Mouse (Mus musculus) naive thymus-derived CD4-positive, alpha-beta T cell, adult 2 months (primary cell): ENCODE measurements around the gene Prss33.
A peak's percentile ranks its signal among the peaks of the same experiment; 100 is the strongest.

ENCODE experiments used
- DNase-seq: peaks from one replicate; pipeline ENCODE4 v3.0.0-alpha.2; 2011; ENCODE audit warnings: low read depth

Gene Prss33

DNA sequence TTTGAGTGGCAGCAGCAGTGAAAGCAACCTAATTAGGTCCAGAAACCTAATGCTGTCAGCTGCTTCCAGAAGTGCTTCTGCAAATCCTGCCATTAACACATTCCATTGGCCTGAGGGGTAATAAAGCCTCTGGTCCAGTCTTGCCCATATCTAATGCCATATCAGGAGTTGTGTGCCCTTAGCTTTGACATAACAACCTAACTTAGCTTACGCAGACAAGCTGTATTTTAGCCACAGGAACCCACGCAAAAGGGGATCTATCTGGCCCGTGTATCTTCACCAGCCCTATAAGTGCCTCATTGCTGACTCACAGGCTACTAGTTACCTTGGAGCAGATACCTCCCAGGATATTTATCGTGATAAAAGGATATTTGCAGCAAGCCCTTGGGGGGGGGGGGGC lies 10.3 kb downstream of the Prss33 start:
- DNase-seq, result no peak

DNA sequence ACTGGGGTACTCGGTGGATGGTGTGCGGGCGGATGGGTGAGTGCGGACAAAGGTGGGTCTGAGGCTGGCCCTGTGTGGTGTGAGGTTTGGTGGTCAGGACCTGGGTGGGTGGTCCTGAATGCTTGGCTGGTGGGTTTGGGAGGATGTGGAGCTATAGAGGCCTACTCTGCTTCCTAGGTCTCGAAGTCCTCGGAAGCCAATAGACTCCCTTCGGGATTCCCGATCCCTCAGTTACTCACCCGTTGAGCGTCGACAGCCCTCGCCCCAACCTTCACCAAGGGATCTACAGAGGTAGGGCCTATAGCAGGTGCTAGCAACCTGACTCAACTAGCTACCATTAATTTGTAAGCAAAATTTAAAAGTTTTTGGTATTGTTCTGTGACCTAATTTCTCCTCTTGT lies 12.2 kb downstream of the Prss33 start:
- DNase-seq, result no peak

DNA sequence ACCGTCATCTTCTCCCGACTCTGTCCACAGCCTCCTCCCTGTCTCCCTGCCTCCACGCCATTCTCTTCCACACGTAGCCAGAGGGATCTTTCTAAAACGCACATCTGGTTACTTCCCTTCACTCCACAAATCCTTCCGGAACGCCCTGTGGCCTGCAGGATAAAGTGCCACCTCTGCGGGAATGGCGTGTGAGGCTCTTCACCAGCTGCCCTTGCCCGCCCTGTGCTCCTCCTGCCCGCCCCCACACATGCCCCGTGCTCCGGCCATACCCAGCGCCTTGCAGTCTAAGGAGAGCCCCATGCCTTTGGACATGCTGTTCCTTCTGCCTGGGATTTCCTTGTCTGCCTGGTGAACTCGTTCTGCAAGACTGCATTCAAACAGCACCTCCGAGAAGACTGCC lies 12.8 kb downstream of the Prss33 start:
- no peak for DNase-seq

DNA sequence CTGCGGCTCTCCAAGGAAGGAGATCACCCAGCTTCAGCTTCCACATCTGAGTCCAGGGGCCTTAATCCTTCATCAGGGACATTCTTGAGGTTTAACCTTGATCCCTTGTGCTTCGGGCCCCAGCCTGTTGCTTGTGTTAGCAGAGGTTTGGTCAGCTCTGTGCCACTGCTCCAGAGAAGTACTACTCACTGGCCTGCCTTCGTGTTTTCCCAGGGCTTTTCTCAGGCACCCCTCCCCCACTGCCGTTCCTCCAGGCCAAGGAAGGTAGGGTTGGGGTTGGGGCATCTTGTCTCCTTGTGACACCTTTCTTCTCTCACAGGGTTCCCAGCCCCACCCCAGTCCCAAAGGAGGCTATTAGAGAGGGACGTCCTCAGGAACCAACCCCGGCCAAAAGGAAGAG lies 13.8 kb downstream of the Prss33 start:
- no peak for DNase-seq

DNA sequence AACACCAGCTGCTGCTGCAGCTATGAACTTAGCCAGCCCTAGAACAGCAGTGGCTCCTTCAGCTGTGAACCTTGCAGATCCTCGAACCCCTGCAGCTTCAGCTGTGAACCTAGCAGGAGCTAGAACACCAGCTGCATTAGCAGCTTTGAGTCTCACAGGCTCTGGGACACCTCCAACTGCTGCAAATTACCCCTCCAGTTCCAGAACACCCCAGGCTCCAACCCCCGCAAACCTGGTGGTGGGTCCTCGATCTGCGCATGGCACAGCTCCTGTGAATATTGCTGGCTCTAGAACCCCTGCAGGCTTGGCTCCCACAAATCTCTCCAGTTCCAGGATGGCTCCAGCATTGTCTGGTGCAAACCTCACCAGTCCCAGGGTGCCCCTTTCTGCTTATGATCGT lies 15.1 kb downstream of the Prss33 start:
- no peak for DNase-seq

DNA sequence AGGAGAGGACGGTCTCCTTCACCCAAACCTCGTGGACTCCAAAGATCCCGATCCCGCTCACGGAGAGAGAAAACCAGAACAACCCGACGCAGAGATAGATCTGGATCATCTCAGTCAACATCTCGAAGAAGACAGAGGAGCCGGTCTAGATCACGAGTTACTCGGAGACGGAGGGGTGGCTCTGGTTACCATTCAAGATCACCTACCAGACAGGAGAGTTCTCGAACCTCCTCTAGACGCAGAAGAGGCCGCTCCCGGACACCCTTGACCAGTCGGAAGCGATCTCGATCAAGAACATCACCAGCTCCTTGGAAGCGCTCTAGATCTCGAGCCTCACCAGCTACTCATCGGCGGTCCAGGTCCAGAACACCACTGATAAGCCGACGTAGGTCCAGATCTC lies 16.6 kb downstream of the Prss33 start:
- no peak for DNase-seq

DNA sequence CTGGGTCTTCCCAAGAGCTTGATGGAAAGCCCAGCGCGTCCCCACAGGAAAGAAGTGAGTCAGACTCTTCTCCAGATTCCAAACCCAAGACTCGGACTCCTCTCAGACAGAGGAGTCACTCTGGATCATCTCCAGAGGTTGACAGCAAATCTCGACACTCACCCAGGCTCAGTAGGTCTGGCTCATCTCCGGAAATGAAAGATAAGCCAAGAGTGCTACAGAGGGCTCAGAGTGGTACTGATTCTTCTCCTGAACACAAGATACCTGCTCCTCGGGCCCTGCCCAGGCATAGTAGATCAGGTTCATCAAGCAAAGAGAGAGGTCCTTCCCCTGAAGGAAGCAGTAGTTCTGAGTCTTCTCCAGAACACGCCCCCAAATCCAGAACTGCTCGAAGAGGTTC lies 17.3 kb downstream of the Prss33 start:
- DNase-seq, result no peak

DNA sequence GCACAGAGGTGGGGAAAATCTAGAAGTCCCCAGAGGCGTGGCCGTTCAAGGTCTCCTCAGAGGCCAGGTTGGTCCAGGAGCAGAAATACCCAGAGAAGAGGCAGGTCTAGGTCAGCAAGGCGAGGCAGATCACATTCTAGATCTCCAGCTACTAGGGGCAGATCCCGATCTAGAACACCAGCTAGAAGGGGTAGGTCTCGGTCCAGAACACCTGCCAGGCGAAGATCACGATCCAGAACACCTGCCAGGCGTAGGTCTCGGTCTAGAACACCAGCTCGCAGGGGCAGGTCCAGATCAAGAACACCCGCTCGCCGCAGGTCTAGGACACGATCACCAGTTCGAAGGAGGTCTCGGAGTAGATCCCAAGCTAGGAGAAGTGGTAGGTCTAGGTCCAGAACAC lies 20.2 kb downstream of the Prss33 start:
- no peak for DNase-seq

DNA sequence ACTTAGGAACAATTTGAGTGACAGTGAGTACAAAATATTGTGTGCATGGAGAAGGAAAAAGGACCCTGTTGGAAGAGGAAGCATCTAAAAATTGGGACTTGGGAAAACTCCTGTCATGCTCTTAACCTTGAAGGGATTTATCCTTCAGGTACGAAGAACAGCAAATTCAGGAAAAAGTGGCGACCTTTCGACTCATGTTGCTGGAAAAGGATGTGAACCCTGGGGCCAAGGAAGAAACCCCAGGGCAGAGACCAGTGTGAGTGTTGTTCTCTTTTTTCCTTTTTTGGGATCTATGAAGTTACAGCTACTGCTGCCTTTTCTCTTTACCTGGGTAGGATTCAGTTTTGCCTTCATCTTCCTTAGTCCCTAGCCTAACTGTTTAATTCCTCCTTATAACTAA lies 27.9 kb downstream of the Prss33 start:
- no peak for DNase-seq

DNA sequence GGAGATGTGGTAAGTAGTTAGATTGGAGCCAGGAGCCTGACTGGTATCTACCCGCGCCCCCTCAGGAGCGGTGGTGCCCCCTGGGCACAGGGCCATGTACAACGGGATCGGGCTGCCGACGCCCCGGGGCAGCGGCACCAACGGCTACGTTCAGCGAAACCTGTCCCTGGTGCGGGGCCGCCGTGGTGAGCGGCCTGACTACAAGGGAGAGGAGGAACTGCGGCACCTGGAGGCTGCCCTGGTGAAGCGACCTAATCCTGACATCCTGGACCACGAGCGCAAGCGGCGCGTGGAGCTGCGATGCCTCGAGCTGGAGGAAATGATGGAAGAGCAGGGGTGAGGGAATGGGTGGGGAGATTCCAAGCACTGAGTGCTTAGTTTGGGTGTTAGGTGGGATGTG lies 29.0 kb downstream of the Prss33 start:
- DNase-seq, result peak; percentile 56

DNA sequence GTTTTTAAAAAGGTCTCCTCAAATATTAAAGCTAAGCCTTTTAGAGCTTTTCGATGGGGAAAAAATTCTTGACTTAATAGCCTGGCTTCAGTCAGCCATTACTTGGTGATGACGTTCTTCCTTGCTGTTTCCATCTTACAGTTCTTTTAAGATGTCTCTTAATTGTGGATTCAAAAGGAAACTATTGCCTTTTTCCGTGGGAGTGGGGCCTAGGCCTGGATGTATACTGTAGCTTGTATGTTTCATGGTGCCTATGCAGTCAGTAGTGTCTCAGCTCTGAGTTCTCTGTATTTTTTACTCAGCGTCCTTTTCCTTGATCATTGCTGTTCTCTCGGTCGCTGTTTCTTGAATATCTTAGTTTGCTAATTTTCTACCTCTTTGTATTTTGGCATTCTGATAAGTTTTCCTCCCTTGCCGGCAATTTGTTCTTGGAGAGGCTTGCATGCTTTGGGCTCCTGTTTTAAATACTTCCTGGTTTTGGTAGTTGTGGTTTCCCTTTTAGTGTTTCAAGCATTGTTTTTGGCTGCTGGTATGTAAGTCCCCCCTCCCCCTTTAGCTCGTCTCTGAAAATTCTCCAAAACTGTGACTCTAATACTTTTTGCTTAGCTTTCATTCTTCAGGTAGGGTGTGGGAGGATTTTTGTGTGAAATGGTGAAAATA lies 31.3 kb downstream of the Prss33 start:
- DNase-seq, result peak; percentile 65

DNA sequence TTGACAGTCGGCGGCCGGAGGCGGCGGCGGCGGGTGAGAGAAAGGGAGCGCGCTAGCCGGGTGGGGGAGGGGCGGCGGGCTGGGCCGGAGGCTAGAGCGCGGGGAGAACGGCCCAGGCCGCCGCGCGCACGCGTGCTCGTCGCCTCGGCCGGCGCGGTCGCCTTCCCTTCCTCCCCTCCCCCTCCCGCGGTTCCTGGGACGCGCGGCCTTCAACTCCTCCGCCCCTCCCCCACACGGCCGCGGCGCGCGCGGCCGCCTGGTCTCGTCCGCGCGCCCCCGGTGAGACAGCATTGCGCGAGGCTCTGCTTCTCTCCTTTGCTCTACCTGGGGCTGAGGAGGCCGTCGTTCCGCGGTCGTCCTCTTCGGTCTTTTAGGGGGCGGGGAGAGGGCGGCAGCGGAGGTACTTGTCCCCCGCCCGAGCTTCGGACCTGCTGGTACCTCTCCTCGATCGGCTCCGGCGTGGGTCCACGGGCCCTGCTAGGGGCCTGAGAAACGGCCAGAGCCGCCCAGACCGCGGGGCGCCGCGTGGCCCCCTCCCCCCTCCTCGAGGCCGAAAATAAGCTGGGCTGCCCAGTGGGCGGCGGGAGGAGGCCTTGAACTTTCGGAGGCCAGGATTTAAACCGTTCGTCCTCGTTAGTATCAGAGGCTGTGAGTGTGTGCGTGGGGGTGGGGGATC lies 32.4 kb downstream of the Prss33 start:
- DNase-seq, result peak; percentile 84

DNA sequence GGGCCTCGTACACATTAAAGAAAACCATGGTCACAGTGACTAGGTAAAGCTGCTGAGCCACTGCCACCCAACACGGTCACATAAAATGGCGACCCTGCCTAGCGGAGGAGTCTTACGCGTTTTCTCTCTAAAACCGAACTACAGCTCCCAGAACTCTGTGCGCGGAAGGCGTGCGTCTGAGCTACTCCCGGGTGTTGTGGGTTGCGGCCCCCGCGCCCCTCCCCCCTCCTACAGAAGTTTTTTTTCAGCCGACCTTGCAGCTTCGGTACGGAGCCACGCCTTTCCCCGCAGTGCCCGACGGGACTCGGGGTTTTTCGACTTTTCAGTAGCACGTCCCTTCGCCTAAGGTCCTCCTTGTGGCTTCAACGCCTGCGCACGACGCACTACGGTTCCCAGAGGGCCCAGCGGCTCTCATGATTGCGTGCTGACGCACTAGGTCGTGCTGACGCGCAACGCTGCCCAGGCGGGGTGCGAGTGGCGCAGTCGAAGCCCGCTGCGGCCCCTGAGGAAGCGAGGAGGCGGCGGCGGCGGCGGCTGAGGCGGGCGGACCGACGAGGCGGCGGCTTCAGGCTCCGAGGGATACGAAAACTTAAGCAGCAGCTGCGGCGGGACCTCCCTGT lies 33.0 kb downstream of the Prss33 start:
- peak; percentile 99 for DNase-seq

DNA sequence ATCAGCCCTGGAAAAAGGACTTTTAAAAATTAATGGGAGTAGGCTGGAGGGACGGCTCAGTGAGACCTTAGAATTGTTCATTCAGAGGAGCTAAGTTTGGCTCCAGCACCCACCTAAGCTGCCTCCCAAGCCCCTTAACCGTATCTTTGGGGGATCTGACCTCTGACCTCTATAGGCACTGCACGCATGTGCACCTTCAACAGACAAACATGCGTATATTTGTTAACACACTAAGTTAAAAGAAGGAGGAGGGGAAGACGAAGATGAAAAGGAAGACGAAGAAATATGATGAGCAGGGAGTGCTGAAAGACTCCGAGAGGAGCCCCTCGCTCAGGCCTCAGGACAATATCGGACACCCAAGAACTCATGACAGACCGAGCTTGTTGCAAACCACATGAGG lies 34.2 kb downstream of the Prss33 start:
- DNase-seq, result no peak

DNA sequence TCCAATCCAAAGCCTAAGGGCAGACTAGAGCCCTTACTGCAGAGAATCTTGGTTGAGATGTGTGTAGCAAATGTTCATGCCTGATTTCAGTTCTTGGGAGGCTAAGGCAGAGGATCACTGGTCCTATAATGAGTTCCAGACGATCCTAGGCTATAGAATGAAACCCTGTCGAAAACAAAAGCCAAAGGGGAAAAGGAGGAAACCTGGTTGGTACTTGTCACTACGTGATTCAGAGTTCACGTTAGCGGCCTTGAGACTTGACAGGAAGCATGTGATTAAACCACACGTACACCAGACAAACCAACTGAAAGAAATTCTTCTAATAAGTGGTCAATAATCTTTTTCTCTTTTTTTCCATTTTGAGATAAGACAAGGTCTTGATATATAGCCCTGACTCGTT lies 38.5 kb downstream of the Prss33 start:
- peak; percentile 67 for DNase-seq

DNA sequence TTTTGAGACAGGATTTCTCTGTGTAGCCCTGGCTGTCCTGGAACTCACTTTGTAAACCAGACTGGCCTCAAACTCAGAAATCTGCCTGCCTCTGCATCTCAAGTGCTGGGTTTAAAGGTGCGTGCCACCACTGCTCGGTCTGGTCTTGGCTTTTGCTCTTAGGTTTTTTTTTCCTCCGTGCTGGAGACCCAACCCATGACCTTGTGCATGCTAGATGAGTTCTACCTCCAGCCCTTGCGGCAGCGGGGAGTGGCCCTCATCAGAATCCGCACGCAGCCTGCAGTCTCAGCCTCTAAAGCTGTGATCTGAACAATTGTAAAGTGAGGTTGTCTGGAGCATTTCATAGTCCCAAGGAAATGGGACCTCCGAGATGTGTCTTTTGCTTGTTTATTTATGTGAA lies 40.5 kb downstream of the Prss33 start:
- no peak for DNase-seq

DNA sequence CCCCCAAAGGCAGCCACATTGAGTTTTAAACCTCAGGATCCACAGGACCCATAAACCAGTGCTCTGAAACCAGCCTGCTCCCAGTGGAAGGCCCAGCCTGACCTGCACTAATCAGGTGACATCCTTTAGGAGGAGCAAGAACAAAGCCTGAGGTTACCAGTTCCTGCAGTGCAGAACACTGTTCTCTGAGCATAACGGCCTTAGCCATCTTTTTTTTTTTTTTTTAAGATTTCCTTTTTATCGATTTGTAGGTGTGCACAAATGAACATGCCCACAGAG lies 44.8 kb downstream of the Prss33 start:
- no peak for DNase-seq

DNA sequence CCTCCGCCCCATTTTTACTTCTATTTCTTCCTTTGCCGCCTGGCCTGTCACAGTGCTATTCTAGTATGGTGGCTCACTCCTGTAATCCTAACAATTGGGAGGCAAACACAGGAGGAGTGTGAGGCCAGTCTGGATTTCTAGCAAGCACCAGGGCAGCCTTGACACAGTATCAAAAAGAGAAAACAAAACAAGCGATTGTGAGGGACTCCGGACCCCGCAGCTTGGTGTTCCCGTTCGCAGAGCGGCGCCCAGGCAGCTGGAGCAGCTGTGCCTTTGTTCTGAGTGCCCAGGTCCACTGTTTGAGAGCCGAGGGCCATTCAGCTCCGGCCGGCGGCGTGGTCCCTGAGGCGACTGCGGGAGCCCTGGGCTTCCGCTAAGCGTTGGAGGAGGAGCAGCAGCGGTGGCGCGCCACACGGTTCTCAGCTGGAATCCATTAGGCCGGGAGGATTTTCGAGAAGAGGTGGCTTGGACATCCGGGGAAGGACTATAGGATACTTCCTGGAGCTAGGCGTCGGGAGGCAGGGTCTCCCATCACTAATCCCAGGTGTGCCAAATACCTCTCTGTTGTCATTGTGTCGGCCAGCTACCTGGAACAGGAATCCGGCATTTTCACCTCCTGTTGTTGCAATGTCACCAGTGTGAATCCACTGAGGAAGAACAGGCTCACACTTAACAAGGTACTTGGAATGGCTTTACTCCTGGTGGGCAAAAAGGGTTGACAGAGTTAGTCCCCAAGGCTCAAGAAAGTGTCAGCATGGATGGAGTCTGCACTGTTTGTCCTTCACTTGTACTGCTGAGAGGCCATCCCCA lies 45.4 kb downstream of the Prss33 start, which contains the start of gene Srrm2:
TSS of gene Srrm2 (plus strand) at position 264 of the 810 bp plus-strand sequence.
- DNase-seq, result peak; percentile 65

DNA sequence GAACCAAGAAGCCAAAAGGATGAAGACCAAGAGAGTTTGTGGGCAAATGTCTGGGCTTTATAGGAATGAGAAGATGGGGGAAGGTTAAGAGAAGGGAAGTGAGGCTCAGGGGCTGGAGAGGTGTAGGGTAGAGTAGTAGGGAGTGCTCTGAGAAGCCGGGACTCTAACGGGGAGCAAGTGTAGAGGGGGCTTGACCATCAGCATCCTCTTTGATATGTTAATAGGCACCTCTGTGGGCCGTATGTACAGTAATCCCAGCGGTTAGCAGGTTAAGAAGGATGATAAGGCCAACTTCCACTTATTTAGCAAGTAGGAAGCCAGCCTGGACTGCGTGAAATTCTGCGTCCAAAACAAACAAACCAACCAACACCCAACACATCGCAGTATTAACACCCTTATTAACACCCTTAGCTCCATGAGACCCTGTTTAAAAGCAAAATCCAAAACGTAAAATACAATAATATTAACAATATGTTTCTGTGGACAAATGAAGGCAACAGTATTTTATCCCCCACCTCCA lies 46.0 kb downstream of the Prss33 start:
- peak; percentile 22 for DNase-seq

DNA sequence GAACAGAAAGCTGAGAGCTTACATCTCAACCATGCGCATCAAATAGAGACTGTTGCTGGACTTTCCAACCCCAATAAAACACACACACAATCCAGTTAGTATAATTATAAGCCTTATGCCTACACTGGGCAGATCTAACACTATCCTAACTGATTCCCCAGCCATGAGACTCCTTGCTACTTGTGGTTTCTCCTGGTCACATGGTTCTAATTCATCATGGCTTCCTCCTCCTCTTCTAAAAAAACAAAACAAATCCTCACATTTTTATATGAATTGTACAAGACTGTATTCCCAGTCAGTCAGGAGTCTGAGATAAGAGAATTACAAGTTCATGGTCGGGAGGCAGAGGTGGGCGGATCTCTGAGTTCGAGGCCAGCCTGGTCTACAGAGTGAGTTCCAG lies 46.9 kb downstream of the Prss33 start:
- DNase-seq, result no peak

DNA sequence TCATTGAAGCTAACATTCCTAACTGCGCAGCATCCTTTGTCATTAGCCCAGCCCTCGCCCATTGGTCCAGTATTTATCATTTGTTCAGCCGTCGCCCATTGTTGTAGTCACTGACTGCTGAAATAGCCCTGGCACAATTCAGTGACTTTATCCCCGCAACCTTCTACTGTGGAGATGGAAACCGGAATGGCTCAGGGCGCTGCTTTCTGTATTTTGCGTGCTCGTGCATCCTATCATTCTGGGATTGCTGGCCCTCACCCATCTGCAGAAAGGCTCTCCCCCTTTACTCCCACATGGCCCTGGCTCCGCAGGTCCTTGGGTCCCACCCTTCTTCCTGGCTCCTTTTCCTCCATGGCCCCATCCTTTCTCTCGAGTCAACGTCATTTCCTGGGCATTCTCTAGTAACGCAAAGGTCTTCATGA lies 49.3 kb downstream of the Prss33 start:
- DNase-seq, result no peak

DNA sequence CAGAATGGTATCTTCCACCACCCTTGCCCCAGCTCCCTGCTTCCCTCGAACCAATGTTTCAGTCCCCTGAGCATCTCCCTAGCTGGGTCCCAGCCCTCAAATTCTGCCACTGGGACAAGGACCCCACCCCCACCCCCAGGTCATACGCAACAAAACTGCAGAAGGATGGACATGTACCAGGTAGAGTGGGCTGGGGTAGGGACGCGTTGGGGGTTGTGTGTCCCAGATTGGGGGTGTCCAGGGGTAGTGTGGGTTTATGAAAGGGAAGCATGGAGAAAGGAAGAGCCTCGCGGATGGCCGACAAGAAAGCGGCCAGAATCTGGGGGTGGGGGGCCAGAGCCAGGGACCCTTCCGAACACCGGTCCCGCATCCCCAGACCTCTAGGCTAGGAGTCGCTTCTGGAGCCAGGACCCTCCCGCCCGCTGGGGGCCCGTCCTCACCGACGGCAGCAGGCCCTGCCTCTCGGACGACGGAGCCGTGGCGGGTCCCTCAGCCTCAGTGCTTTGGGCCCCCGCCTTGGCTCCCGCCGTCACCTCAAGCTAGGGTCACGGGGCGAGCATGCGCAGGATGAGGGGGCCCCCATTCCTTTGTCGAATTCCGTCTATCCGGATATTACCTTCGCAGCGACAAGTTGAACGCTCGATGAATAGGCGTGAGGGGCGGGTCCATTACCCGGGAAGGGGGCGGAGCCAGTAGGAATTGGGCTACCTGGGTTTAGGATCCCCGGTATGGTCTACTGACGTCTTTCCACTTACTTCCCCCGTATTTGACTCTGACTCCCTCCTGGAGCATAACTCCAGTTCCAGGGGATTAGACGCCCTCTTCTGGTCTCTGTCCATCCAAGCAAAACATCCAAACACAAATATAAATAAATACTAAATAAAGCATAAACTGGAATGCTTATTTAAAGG lies 50.0 kb downstream of the Prss33 start, which contains the start of gene Flywch2:
TSS of gene Flywch2 (minus strand) at position 521 of the 911 bp plus-strand sequence.
- DNase-seq, result peak; percentile 80
